Mouse (Mus musculus) heart, adult 2 months (tissue): ENCODE data around the gene Zmiz1. TPM values are rescaled to one million over a fixed set of nuclear protein-coding genes. Genes with fewer than 3 reads are reported as not detected.
A peak's percentile ranks its signal among the peaks of the same experiment; 100 is the strongest.

Experiments used
- DNase-seq, 2 experiments: peaks; one replicate each; pipeline ENCODE4 v3.0.0; 2021
- H3K27ac ChIP-seq: fragments of 200-600 bp; 2 replicates; pipeline ENCODE4 v1.8.1; 2022
- H3K27me3 ChIP-seq: fragments of 200-500 bp; 2 replicates; pipeline ENCODE4 v1.6.1; 2012; ENCODE audit warnings: mild to moderate bottlenecking, low read length, inconsistent platforms, mixed read lengths; ENCODE audit not compliant: control insufficient read depth, insufficient read depth
- H3K36me3 ChIP-seq: fragments of 200-500 bp; 2 replicates; pipeline ENCODE4 v1.6.1; 2012; ENCODE audit warnings: low read length, inconsistent platforms; ENCODE audit not compliant: control insufficient read depth, insufficient read depth
- H3K4me1 ChIP-seq: fragments of 200-500 bp; 2 replicates; pipeline ENCODE4 v1.6.1; 2011; ENCODE audit warnings: low read length; ENCODE audit not compliant: control insufficient read depth, insufficient read depth
- H3K4me3 ChIP-seq: fragments of 200-600 bp; 2 replicates; pipeline ENCODE4 v1.8.1; 2022
- H3K79me2 ChIP-seq: fragments of 200-500 bp; replicated peaks from 2 replicates; pipeline ENCODE4 v1.6.1; 2012; ENCODE audit warnings: mild to moderate bottlenecking, inconsistent platforms, low read length, moderate library complexity, mixed read lengths; ENCODE audit not compliant: control insufficient read depth, insufficient read depth
- H3K9ac ChIP-seq: fragments of 200-500 bp; 2 replicates; pipeline ENCODE4 v1.6.1; 2012; ENCODE audit warnings: low read depth, mild to moderate bottlenecking, control low read depth, inconsistent platforms, low read length, mixed read lengths
- CTCF ChIP-seq: fragments of 200-600 bp; IDR thresholded peaks from 2 replicates; pipeline ENCODE4 v1.8.1; 2022; ENCODE audit warnings: antibody characterized with exemption, mild to moderate bottlenecking, moderate library complexity
- EP300 ChIP-seq: fragments of 200-500 bp; IDR thresholded peaks from 2 replicates; pipeline ENCODE4 v1.6.1; 2011; ENCODE audit warnings: low read depth, low read length, control low read depth; ENCODE audit not compliant: insufficient read depth
- POLR2A ChIP-seq: fragments of 200-500 bp; IDR thresholded peaks from 2 replicates; pipeline ENCODE4 v1.6.1; 2011; ENCODE audit warnings: mild to moderate bottlenecking, low read depth, low read length, control low read depth; ENCODE audit not compliant: insufficient read depth
- WGBS: fragments of 180-500 bp; shearing (Covaris S2); methylation state at CpG from one replicate; pipeline ENCODE4 v1.1.7; 2018; 5-methylcytosine and 5-hydroxymethylcytosine counted together
- intact Hi-C: fragments of 180-260 bp; cut with DNase I; formaldehyde crosslinking; loops from one replicate; pipeline ENCODE4 v1.15.1; 2025
- polyA plus RNA-seq: library from polyadenylated mRNA; depleted of rRNA; stranded (reverse); fragments of >200 nt; gene quantifications from 2 replicates; pipeline ENCODE4 v1.2.3, GENCODE M21; 2012
- total RNA-seq, 2 experiments: library from RNA; stranded (reverse); gene quantifications; 2 replicates each; pipeline ENCODE4 v1.2.3; 2021

Zmiz1 gene
- total and polyA plus RNA-seq, 3 experiments: 27.1 to 42.0 (median 40.7) TPM

- Histone ChIP-seq H3K9ac (no peak overlapping the region), H3K4me1 (peaks cover 60% of the 10 kb centered on the region), H3K79me2 (peaks cover 2% of the 10 kb centered on the region), H3K27me3 (no peaks in the 10 kb centered on the region), H3K27ac (peak overlapping the region; percentile 55), H3K4me3 (no peak overlapping the region), H3K36me3 (peaks cover 2% of the 10 kb centered on the region; the same call in 1 of the 2 replicates)
- 62% methylated on average over 5 of the region's 5 CpGs for WGBS
- DNase-seq: no peak
- intact Hi-C loops: no loop called here
- no peak for TF ChIP-seq CTCF
- no peak for TF ChIP-seq EP300
- TF ChIP-seq POLR2A: no peak
Measured at GRCm38 (mm10) chr14:25482404-25482803, 23.4 kb downstream of the Zmiz1 start.

GRCm38 (mm10) chr14:25483285-25483684 is 24.3 kb downstream of the Zmiz1 start:
- TF ChIP-seq EP300 (no peak), POLR2A (no peak), CTCF (no peak)
- Histone ChIP-seq H3K27me3 (no peaks in the 10 kb centered on the region), H3K36me3 (peaks cover 2% of the 10 kb centered on the region; the same call in 1 of the 2 replicates), H3K27ac (peak overlapping the region; percentile 55), H3K4me3 (no peak overlapping the region), H3K4me1 (peaks cover 65% of the 10 kb centered on the region), H3K79me2 (peaks cover 2% of the 10 kb centered on the region), H3K9ac (no peak overlapping the region)
- intact Hi-C loops: no loop called here
- WGBS: 79% methylated on average over 2 of the region's 2 CpGs
- no peak for DNase-seq

GRCm38 (mm10) chr14:25484049-25484448 is 25.1 kb downstream of the Zmiz1 start:
- no peaks in the 10 kb centered on the region for H3K27me3 ChIP-seq
- no peak overlapping the region for H3K4me3 ChIP-seq
- 20% methylated on average over 5 of the region's 5 CpGs for WGBS
- no peak overlapping the region for H3K9ac ChIP-seq
- H3K79me2 ChIP-seq: peaks cover 2% of the 10 kb centered on the region
- intact Hi-C loops: no loop called here
- peak overlapping the region; percentile 55 for H3K27ac ChIP-seq
- peaks cover 5% of the 10 kb centered on the region; the same call in 1 of the 2 replicates for H3K36me3 ChIP-seq
- 0 out of 2 replicates have a peak, but pooled peaks have one; percentile 31 for TF ChIP-seq EP300
- TF ChIP-seq POLR2A: no peak
- TF ChIP-seq CTCF: no peak
- H3K4me1 ChIP-seq: peaks cover 69% of the 10 kb centered on the region
- DNase-seq: no peak

- intact Hi-C loops: no loop called here
- 57% methylated on average over 2 of the region's 2 CpGs for WGBS
Measured at GRCm38 (mm10) chr14:25486220-25486619, 27.2 kb downstream of the Zmiz1 start.

GRCm38 (mm10) chr14:25486742-25487469 is 27.9 kb downstream of the Zmiz1 start:
- Histone ChIP-seq H3K4me3 (no peak overlapping the region), H3K27me3 (no peaks in the 10 kb centered on the region), H3K36me3 (peaks cover 3% of the 10 kb centered on the region; the same call in 1 of the 2 replicates), H3K27ac (peak overlapping the region; percentile 94), H3K79me2 (peaks cover 3% of the 10 kb centered on the region), H3K4me1 (peaks cover 66% of the 10 kb centered on the region), H3K9ac (peak overlapping the region; percentile 33)
- WGBS: 45% methylated on average over 9 of the region's 9 CpGs
- intact Hi-C loops: no loop called here
- DNase-seq: no peak
- TF ChIP-seq CTCF: no peak
- TF ChIP-seq EP300: no peak
- TF ChIP-seq POLR2A: no peak

More at GRCm38 (mm10) chr14:25486220-25486619, 27.2 kb downstream of the Zmiz1 start:
- H3K4me1 ChIP-seq: peaks cover 68% of the 10 kb centered on the region
- peaks cover 3% of the 10 kb centered on the region; the same call in 1 of the 2 replicates for H3K36me3 ChIP-seq
- no peak for DNase-seq
- H3K79me2 ChIP-seq: peaks cover 3% of the 10 kb centered on the region
- H3K27ac ChIP-seq: peak overlapping the region; percentile 94
- no peak overlapping the region for H3K4me3 ChIP-seq
- TF ChIP-seq POLR2A: no peak
- no peak for TF ChIP-seq CTCF
- no peak for TF ChIP-seq EP300
- 0 out of 2 replicates have a peak overlapping the region, but pooled peaks have one; percentile 5 for H3K9ac ChIP-seq
- no peaks in the 10 kb centered on the region for H3K27me3 ChIP-seq

GRCm38 (mm10) chr14:25487470-25487955 is 28.5 kb downstream of the Zmiz1 start:
- DNase-seq: peak in 1 of 2 experiments; percentile 42
- Histone ChIP-seq H3K27ac (peak overlapping the region; percentile 94), H3K4me1 (peaks cover 67% of the 10 kb centered on the region), H3K27me3 (no peaks in the 10 kb centered on the region), H3K4me3 (no peak overlapping the region), H3K9ac (peak overlapping the region; percentile 33), H3K79me2 (peaks cover 4% of the 10 kb centered on the region), H3K36me3 (peaks cover 3% of the 10 kb centered on the region; the same call in 1 of the 2 replicates)
- 18% methylated on average over 7 of the region's 7 CpGs for WGBS
- intact Hi-C loops: no loop called here
- TF ChIP-seq POLR2A (no peak), EP300 (no peak), CTCF (no peak)
